Mouse (Mus musculus) adrenal gland, postnatal 4 days (tissue): ENCODE measurements around the gene Zfp64. TPM values are rescaled to one million over a fixed set of nuclear protein-coding genes. Genes with fewer than 3 reads are reported as not detected.

ENCODE experiments used
- DNase-seq, 2 experiments: peaks; one replicate each; pipeline ENCODE4 v3.0.0; 2021 to 2022; ENCODE audit warnings: low spot score in 2 of 2, mixed read lengths in 2 of 2
- total RNA-seq, 2 experiments: library from RNA; stranded (reverse); gene quantifications; 2 replicates each; pipeline ENCODE4 v1.2.3; 2021

The Zfp64 gene
- total RNA-seq, 2 experiments from 2014 or later = 25.7 to 26.1 TPM

- no peak for DNase-seq
These were observed 51.2 kb downstream of the Zfp64 start for GRCm38 (mm10) chr2:168904188-168904587.

- no peak for DNase-seq
These were observed 52.8 kb downstream of the Zfp64 start for GRCm38 (mm10) chr2:168902634-168903033.

GRCm38 (mm10) chr2:168897906-168898305 is 57.5 kb downstream of the Zfp64 start:
- no peak for DNase-seq

- DNase-seq = no peak
These were observed 59.9 kb downstream of the Zfp64 start for GRCm38 (mm10) chr2:168895531-168895930.

GRCm38 (mm10) chr2:168894738-168895137 is 60.6 kb downstream of the Zfp64 start:
- DNase-seq = no peak

- no peak for DNase-seq
These were observed 63.3 kb downstream of the Zfp64 start for GRCm38 (mm10) chr2:168892057-168892456.

- no peak for DNase-seq
These were observed 70.7 kb downstream of the Zfp64 start for GRCm38 (mm10) chr2:168884641-168885040.

- DNase-seq = no peak
These were observed 72.4 kb downstream of the Zfp64 start for GRCm38 (mm10) chr2:168882997-168883396.

- no peak for DNase-seq
These were observed 73.5 kb downstream of the Zfp64 start for GRCm38 (mm10) chr2:168881927-168882326.

- no peak for DNase-seq
These were observed 75.8 kb downstream of the Zfp64 start for GRCm38 (mm10) chr2:168879573-168879972.

GRCm38 (mm10) chr2:168878708-168879107 is 76.7 kb downstream of the Zfp64 start:
- DNase-seq = no peak

GRCm38 (mm10) chr2:168878158-168878557 is 77.2 kb downstream of the Zfp64 start:
- no peak for DNase-seq

- no peak for DNase-seq
These were observed 78.8 kb downstream of the Zfp64 start for GRCm38 (mm10) chr2:168876631-168877030.

- no peak for DNase-seq
These were observed 80.9 kb downstream of the Zfp64 start for GRCm38 (mm10) chr2:168874498-168874897.

- DNase-seq = no peak
These were observed 83.4 kb downstream of the Zfp64 start for GRCm38 (mm10) chr2:168871767-168872511.

- no peak for DNase-seq
These were observed 84.9 kb downstream of the Zfp64 start for GRCm38 (mm10) chr2:168870480-168870879.

GRCm38 (mm10) chr2:168866942-168867341 is 88.4 kb downstream of the Zfp64 start:
- DNase-seq = no peak

- DNase-seq = no peak
These were observed 89.0 kb downstream of the Zfp64 start for GRCm38 (mm10) chr2:168866436-168866835.

GRCm38 (mm10) chr2:168864905-168865304 is 90.5 kb downstream of the Zfp64 start:
- DNase-seq = no peak

GRCm38 (mm10) chr2:168862694-168863093 is 92.7 kb downstream of the Zfp64 start:
- no peak for DNase-seq

- DNase-seq = no peak
These were observed 94.3 kb downstream of the Zfp64 start for GRCm38 (mm10) chr2:168860922-168861740.

GRCm38 (mm10) chr2:168860032-168860691 is 95.2 kb downstream of the Zfp64 start:
- no peak for DNase-seq
